Mouse (Mus musculus) midbrain, embryonic 11.5 days (tissue): ENCODE measurements around the gene Gdpd2. TPM values are rescaled to one million over a fixed set of nuclear protein-coding genes. Genes with fewer than 3 reads are reported as not detected.

Experiments used
- ATAC-seq: fragments of 200-750 bp; cut with Nextera tagmentation; 2 replicates; pipeline ENCODE4 v1.8.0; 2017; ENCODE audit warnings: moderate TSS enrichment, moderate library complexity; ENCODE audit not compliant: low FRiP score
- DNase-seq: peaks from one replicate; pipeline ENCODE4 v3.0.0; 2015; ENCODE audit warnings: low spot score; ENCODE audit errors: missing footprints
- H3K27ac ChIP-seq: fragments of 300-500 bp; sonication (generic); 2 replicates; pipeline ENCODE4 v1.5.1; 2014; ENCODE audit warnings: low read depth, low read length
- H3K27me3 ChIP-seq: fragments of 300-500 bp; sonication (generic); 2 replicates; pipeline ENCODE4 v1.6.1; 2014; ENCODE audit warnings: mild to moderate bottlenecking, low read length, moderate library complexity, mixed read lengths; ENCODE audit not compliant: control insufficient read depth, insufficient read depth
- H3K36me3 ChIP-seq: fragments of 300-500 bp; sonication (generic); 2 replicates; pipeline ENCODE4 v1.6.1; 2014; ENCODE audit warnings: mild to moderate bottlenecking, low read length, moderate library complexity, mixed read lengths; ENCODE audit not compliant: control insufficient read depth, insufficient read depth
- H3K4me1 ChIP-seq: fragments of 300-500 bp; sonication (generic); 2 replicates; pipeline ENCODE4 v1.6.1; 2014; ENCODE audit warnings: low read length; ENCODE audit not compliant: control insufficient read depth, insufficient read depth
- H3K4me2 ChIP-seq: fragments of 300-500 bp; sonication (generic); 2 replicates; pipeline ENCODE4 v1.6.1; 2014; ENCODE audit warnings: mild to moderate bottlenecking, moderate library complexity
- H3K4me3 ChIP-seq: fragments of 300-500 bp; sonication (generic); 2 replicates; pipeline ENCODE4 v1.5.1; 2014; ENCODE audit warnings: low read depth, low read length
- H3K9ac ChIP-seq: fragments of 300-500 bp; sonication (generic); 2 replicates; pipeline ENCODE4 v1.6.1; 2014; ENCODE audit warnings: low read length
- H3K9me3 ChIP-seq: fragments of 300-500 bp; sonication (generic); 2 replicates; pipeline ENCODE4 v1.6.1; 2016; ENCODE audit warnings: low read length; ENCODE audit not compliant: control insufficient read depth
- WGBS: fragments of 180-500 bp; shearing (Covaris S2); extraction: QIAGEN DNeasy Blood & Tissue Kit; methylation state at CpG from one replicate; pipeline ENCODE4 v1.1.7; 2014; 5-methylcytosine and 5-hydroxymethylcytosine counted together
- polyA plus RNA-seq: library from polyadenylated mRNA; unstranded; fragments of >200 nt; fragmentation: Nextera tagmentation; extraction: Ambion mirVana; gene quantifications from 2 replicates; pipeline ENCODE4 v1.2.1, GENCODE M21; 2014

The Gdpd2 gene
- 13.7 and 19.7 TPM in 2 replicates for polyA plus RNA-seq

- Histone ChIP-seq H3K4me2 (peak within 1 kb of the TSS; percentile 50), H3K27me3 (peaks cover 4% of the 10 kb centered on the region; the same call in 1 of the 2 replicates), H3K9ac (peak within 1 kb of the TSS; percentile 65), H3K4me3 (peak within 1 kb of the TSS; percentile 27), H3K36me3 (no peaks in the 10 kb centered on the region), H3K4me1 (peaks cover 19% of the 10 kb centered on the region; the same call in 1 of the 2 replicates), H3K27ac (peak within 1 kb of the TSS; percentile 72), H3K9me3 (no peaks in the 10 kb centered on the region)
- WGBS, result 12% methylated on average over 8 of the region's 8 CpGs
- DNase-seq (peak; percentile 88), ATAC-seq (peak; percentile 86)
Measured at GRCm38 (mm10) chrX:100729665-100730188, at the start of gene Gdpd2. TSS of gene Gdpd2 (plus strand) at chrX:100729873.

- Histone ChIP-seq H3K4me3 (no peak overlapping the region), H3K4me1 (no peaks in the 10 kb centered on the region), H3K27me3 (peaks cover 3% of the 10 kb centered on the region; the same call in 1 of the 2 replicates), H3K9me3 (no peaks in the 10 kb centered on the region), H3K4me2 (no peak overlapping the region), H3K27ac (no peak overlapping the region), H3K36me3 (0 out of 2 replicates have a peak, but pooled peaks cover 3% of the 10 kb centered on the region), H3K9ac (no peak overlapping the region)
- no peak for ATAC-seq
- WGBS, result 76% methylated on average over 3 of the region's 3 CpGs
- no peak for DNase-seq
Measured at GRCm38 (mm10) chrX:100686527-100686926, 43.1 kb upstream of the Gdpd2 start.

GRCm38 (mm10) chrX:100687360-100688032 lies 42.2 kb upstream of the Gdpd2 start:
- DNase-seq (no peak), ATAC-seq (no peak)
- Histone ChIP-seq H3K4me2 (no peak overlapping the region), H3K4me1 (no peaks in the 10 kb centered on the region), H3K4me3 (no peak overlapping the region), H3K27me3 (peaks cover 3% of the 10 kb centered on the region; the same call in 1 of the 2 replicates), H3K9me3 (no peaks in the 10 kb centered on the region), H3K9ac (no peak overlapping the region), H3K36me3 (0 out of 2 replicates have a peak, but pooled peaks cover 4% of the 10 kb centered on the region), H3K27ac (no peak overlapping the region)
- 88% methylated on average over 6 of the region's 6 CpGs for WGBS

- Histone ChIP-seq H3K27ac (no peak overlapping the region), H3K9ac (no peak overlapping the region), H3K27me3 (peaks cover 3% of the 10 kb centered on the region; the same call in 1 of the 2 replicates), H3K4me1 (no peaks in the 10 kb centered on the region), H3K4me3 (no peak overlapping the region), H3K4me2 (no peak overlapping the region), H3K9me3 (no peaks in the 10 kb centered on the region), H3K36me3 (0 out of 2 replicates have a peak, but pooled peaks cover 4% of the 10 kb centered on the region)
- ATAC-seq (no peak), DNase-seq (no peak)
- 85% methylated on average over 5 of the region's 5 CpGs for WGBS
Measured at GRCm38 (mm10) chrX:100688033-100688370, 41.7 kb upstream of the Gdpd2 start.

GRCm38 (mm10) chrX:100696776-100697175 lies 32.9 kb upstream of the Gdpd2 start:
- H3K4me2 ChIP-seq, result no peak overlapping the region
- H3K36me3 ChIP-seq, result no peaks in the 10 kb centered on the region
- H3K27me3 ChIP-seq, result no peaks in the 10 kb centered on the region; the same call in 1 of the 2 replicates
- ATAC-seq, result no peak
- H3K9ac ChIP-seq, result no peak overlapping the region
- H3K27ac ChIP-seq, result no peak overlapping the region
- WGBS, result 99% methylated on average over 4 of the region's 4 CpGs
- H3K4me1 ChIP-seq, result no peaks in the 10 kb centered on the region
- no peak overlapping the region for H3K4me3 ChIP-seq
- DNase-seq, result no peak
- no peaks in the 10 kb centered on the region for H3K9me3 ChIP-seq

GRCm38 (mm10) chrX:100708032-100708431 lies 21.6 kb upstream of the Gdpd2 start:
- Histone ChIP-seq H3K4me3 (no peak overlapping the region), H3K27ac (no peak overlapping the region), H3K36me3 (no peaks in the 10 kb centered on the region), H3K9ac (no peak overlapping the region), H3K27me3 (no peaks in the 10 kb centered on the region), H3K9me3 (no peaks in the 10 kb centered on the region), H3K4me1 (no peaks in the 10 kb centered on the region), H3K4me2 (no peak overlapping the region)
- WGBS, result 93% methylated on average over 6 of the region's 6 CpGs
- no peak for ATAC-seq
- DNase-seq, result no peak

- no peak overlapping the region for H3K4me3 ChIP-seq
- DNase-seq (no peak), ATAC-seq (no peak)
- H3K9me3 ChIP-seq, result no peaks in the 10 kb centered on the region
- no peak overlapping the region for H3K27ac ChIP-seq
- H3K4me2 ChIP-seq, result no peak overlapping the region
- H3K27me3 ChIP-seq, result no peaks in the 10 kb centered on the region; the same call in 1 of the 2 replicates
- no peak overlapping the region for H3K9ac ChIP-seq
- no peaks in the 10 kb centered on the region for H3K36me3 ChIP-seq
- 94% methylated on average over 6 of the region's 6 CpGs for WGBS
- no peaks in the 10 kb centered on the region for H3K4me1 ChIP-seq
Measured at GRCm38 (mm10) chrX:100716173-100716572, 13.5 kb upstream of the Gdpd2 start.

GRCm38 (mm10) chrX:100728947-100729346 lies 726 bp upstream of the Gdpd2 start:
- peak; percentile 89 for DNase-seq
- Histone ChIP-seq H3K27me3 (peaks cover 4% of the 10 kb centered on the region; the same call in 1 of the 2 replicates), H3K36me3 (no peaks in the 10 kb centered on the region), H3K4me2 (no peak overlapping the region), H3K27ac (peak overlapping the region; percentile 72; the same call in 1 of the 2 replicates), H3K9me3 (no peaks in the 10 kb centered on the region), H3K9ac (no peak overlapping the region), H3K4me3 (no peak overlapping the region), H3K4me1 (peaks cover 19% of the 10 kb centered on the region; the same call in 1 of the 2 replicates)
- ATAC-seq, result peak; percentile 59
- 33% methylated on average over 1 of the region's 1 CpGs for WGBS

GRCm38 (mm10) chrX:100730266-100730665 lies 593 bp downstream of the Gdpd2 start:
- no peaks in the 10 kb centered on the region for H3K9me3 ChIP-seq
- peak overlapping the region; percentile 50 for H3K4me2 ChIP-seq
- peak overlapping the region; percentile 65 for H3K9ac ChIP-seq
- H3K36me3 ChIP-seq, result no peaks in the 10 kb centered on the region
- peak; percentile 89 for DNase-seq
- peak overlapping the region; percentile 61 for H3K27ac ChIP-seq
- peaks cover 19% of the 10 kb centered on the region; the same call in 1 of the 2 replicates for H3K4me1 ChIP-seq
- H3K4me3 ChIP-seq, result peak overlapping the region; percentile 27
- peak; percentile 60 for ATAC-seq
- peaks cover 4% of the 10 kb centered on the region; the same call in 1 of the 2 replicates for H3K27me3 ChIP-seq
- WGBS, result 33% methylated on average over 8 of the region's 8 CpGs
